Mouse (Mus musculus) limb, embryonic 14.5 days (tissue): ENCODE results near the gene Tnpo3. TPM values are rescaled to one million over a fixed set of nuclear protein-coding genes. Genes with fewer than 3 reads are reported as not detected.

Experiments used
- ATAC-seq: fragments of 200-750 bp; cut with Nextera tagmentation; 2 replicates; pipeline ENCODE4 v1.8.0; 2017; ENCODE audit warnings: low read depth, moderate number of reproducible peaks, moderate TSS enrichment; ENCODE audit not compliant: low FRiP score
- DNase-seq: peaks from one replicate; pipeline ENCODE4 v3.0.0-alpha.2; 2015; ENCODE audit warnings: low spot score
- H3K27ac ChIP-seq: fragments of 300-500 bp; sonication (generic); replicated peaks from 2 replicates; pipeline ENCODE4 v1.5.1; 2014; ENCODE audit warnings: low read depth, mild to moderate bottlenecking, low read length, moderate library complexity, mixed read lengths
- H3K27me3 ChIP-seq: fragments of 300-500 bp; sonication (generic); 2 replicates; pipeline ENCODE4 v1.6.1; 2014; ENCODE audit warnings: low read length, mixed read lengths; ENCODE audit not compliant: control insufficient read depth, insufficient read depth
- H3K36me3 ChIP-seq: fragments of 300-500 bp; sonication (generic); 2 replicates; pipeline ENCODE4 v1.6.1; 2014; ENCODE audit warnings: mild to moderate bottlenecking, low read length, moderate library complexity, mixed read lengths; ENCODE audit not compliant: control insufficient read depth, insufficient read depth
- H3K4me1 ChIP-seq: fragments of 300-500 bp; sonication (generic); 2 replicates; pipeline ENCODE4 v1.6.1; 2014; ENCODE audit warnings: antibody characterized with exemption, low read length, mixed read lengths; ENCODE audit not compliant: control insufficient read depth, insufficient read depth
- H3K4me2 ChIP-seq: fragments of 300-500 bp; sonication (generic); replicated peaks from 2 replicates; pipeline ENCODE4 v1.6.1; 2014; ENCODE audit warnings: low read depth, mild to moderate bottlenecking, low read length, moderate library complexity; ENCODE audit not compliant: severe bottlenecking
- H3K4me3 ChIP-seq: fragments of 300-500 bp; sonication (generic); replicated peaks from 2 replicates; pipeline ENCODE4 v1.5.1; 2014; ENCODE audit warnings: low read length
- H3K9ac ChIP-seq: fragments of 300-500 bp; sonication (generic); 2 replicates; pipeline ENCODE4 v1.6.1; 2014; ENCODE audit warnings: mild to moderate bottlenecking, low read depth, low read length, moderate library complexity; ENCODE audit not compliant: severe bottlenecking
- H3K9me3 ChIP-seq: fragments of 300-500 bp; sonication (generic); 2 replicates; pipeline ENCODE4 v1.6.1; 2016; ENCODE audit warnings: low read length; ENCODE audit not compliant: control insufficient read depth
- POLR2A ChIP-seq: fragments of 200-500 bp; IDR thresholded peaks from 2 replicates; pipeline ENCODE4 v1.8.0; 2012; ENCODE audit warnings: inconsistent platforms, mild to moderate bottlenecking, moderate library complexity, borderline replicate concordance; ENCODE audit not compliant: insufficient read depth, insufficient read length; ENCODE audit errors: extremely low read depth
- WGBS: fragments of 180-500 bp; shearing (Covaris S2); extraction: QIAGEN DNeasy Blood & Tissue Kit; methylation state at CpG from one replicate; pipeline ENCODE4 v1.1.7; 2014; 5-methylcytosine and 5-hydroxymethylcytosine counted together
- polyA plus RNA-seq, 2 experiments: library from polyadenylated mRNA; depleted of rRNA in 1 of 2; stranded (reverse) in 1 of 2; unstranded in 1 of 2; fragments of >200 nt; fragmentation: Nextera tagmentation in 1 of 2; extraction: Ambion mirVana in 1 of 2; gene quantifications; 2 replicates each; pipeline versions ENCODE4 v1.2.1 to v1.2.3; 2012 to 2014

Tnpo3 gene
- polyA plus RNA-seq (2012; rRNA removed) (60.1 and 64.0 TPM in 2 replicates), polyA plus RNA-seq (2014; fragmentation: Nextera tagmentation; extraction: Ambion mirVana) (82.7 and 90.4 TPM in 2 replicates)

DNA sequence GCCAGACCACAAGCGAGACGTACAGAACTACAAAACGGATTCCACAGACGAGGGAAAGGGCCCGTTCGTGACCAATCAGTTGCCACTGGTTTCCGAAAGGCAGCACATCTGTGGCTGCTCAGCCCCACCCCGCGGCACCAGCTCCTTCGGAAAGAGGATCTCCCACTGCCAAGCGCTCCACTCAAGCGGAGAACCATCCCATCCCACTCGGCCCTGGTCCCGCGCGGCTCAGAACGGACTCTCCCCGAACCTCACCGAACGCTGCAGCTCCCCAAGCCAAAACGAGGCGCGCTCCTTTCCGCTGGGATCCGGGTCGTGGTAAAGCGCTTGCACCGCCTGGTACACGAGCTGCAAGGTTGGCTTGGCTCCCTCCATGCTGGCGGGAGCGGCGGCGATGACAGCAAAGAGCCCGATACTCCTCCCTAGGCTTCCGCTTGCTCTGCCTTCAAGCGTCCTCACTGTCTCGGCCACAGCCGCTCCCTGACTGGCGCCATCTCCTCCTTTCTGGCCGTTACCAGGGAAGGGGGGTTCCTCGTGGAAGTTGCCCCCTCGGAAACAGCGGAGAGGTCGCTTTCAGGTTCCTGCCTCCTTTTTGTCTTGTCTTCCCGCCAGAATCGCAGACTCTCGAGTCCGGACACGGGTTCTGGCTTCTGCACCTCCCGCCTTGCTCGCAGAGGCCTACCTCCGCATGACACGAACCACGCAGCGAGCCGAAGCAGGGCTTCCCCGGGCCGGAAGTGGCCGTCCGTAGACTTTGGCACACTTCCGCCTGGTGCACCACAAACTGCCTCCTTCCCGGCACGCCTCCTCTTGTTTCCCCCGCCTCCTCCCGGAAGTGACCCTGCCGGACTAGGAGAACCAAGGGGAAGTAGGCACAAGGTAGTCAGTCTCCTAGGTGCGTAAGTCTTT is at the start of gene Tnpo3:
Gene Tnpo3 (minus strand): TSS at position 777 of the 909 bp plus-strand sequence.
- H3K27me3 ChIP-seq: no peaks in the 10 kb centered on the region
- H3K4me1 ChIP-seq: peaks cover 3% of the 10 kb centered on the region; the same call in 1 of the 2 replicates
- H3K4me3 ChIP-seq: peak within 1 kb of the TSS; percentile 96
- ATAC-seq (peak; percentile 96), DNase-seq (peak; percentile 92)
- peak within 1 kb of the TSS; percentile 83 for H3K27ac ChIP-seq
- H3K9me3 ChIP-seq: no peaks in the 10 kb centered on the region
- H3K36me3 ChIP-seq: no peaks in the 10 kb centered on the region
- peak within 1 kb of the TSS; percentile 92 for H3K9ac ChIP-seq
- peak within 1 kb of the TSS; percentile 77 for H3K4me2 ChIP-seq
- WGBS: under 1% methylated on average over 61 of the region's 67 CpGs
- peak; percentile 52; the same call in 1 of the 2 replicates for TF ChIP-seq POLR2A

DNA sequence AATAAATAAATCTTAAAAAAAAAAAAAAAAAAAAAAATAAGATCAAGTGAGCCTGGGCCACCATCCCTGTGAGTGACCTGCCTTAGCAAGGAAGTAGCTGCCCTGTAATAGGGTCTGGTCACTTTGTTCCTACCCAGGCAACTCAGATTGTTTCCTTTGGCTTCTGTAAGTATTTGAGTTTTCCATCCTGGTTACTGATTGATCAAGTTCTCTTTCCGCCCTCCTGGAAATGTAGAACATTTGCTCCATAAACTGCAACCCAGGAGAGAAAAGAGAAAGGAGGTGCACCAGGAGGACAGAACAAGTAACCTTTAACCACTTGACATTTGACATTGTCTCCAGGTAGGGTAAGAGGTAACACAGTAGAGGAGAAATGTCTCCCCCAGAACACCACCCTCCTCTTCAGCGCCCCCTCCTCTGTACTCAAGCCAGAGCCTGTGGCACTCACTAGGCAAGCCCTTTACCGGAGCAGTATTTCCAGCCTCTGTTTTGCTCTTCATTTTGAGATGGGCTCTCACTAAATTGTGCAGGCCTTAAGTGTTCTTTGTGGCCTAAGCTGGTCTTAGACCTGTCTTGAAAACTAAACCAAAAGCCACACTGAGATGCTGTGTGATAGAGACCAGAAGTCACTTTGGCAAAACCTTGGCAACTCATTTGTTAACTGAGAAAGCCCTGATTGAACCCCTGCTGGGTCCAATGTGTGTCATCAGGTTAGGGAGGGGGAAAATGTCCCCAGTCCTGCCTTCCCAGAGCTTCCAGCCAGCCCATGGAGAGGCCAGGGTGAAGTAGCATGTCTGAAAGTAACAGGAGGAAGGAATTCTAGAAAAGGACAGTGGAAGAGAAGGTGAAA is 49.2 kb upstream of the Tnpo3 start:
- ATAC-seq: no peak
- WGBS: 82% methylated on average over 3 of the region's 3 CpGs
- no peak for TF ChIP-seq POLR2A

DNA sequence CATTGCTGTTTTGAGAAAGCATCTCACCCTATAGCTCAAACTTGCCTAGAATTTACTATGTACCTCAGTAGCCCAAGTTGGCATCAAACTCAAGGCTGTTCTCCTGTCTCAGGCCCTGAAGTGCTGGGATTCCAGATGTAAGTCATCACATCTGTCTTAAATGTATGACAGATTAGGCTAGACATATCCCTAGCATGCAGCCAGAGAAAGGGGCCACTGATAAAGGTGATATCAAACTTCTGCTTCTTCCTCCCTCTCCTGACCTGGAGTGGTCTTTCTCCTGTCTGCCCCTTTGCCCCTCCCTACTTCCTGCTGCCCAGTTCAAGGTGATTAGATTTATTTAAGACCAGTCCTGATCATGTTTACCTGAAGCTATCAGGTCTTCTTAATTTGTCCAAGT is 43.6 kb upstream of the Tnpo3 start:
- no peaks in the 10 kb centered on the region for H3K36me3 ChIP-seq
- no peak overlapping the region for H3K4me2 ChIP-seq
- no peak overlapping the region for H3K27ac ChIP-seq
- H3K4me3 ChIP-seq: no peak overlapping the region
- H3K9ac ChIP-seq: no peak overlapping the region
- no peaks in the 10 kb centered on the region for H3K9me3 ChIP-seq
- TF ChIP-seq POLR2A: no peak
- no peaks in the 10 kb centered on the region for H3K27me3 ChIP-seq
- no peak for DNase-seq
- no peaks in the 10 kb centered on the region for H3K4me1 ChIP-seq
- no peak for ATAC-seq

More for the DNA sequence above, 49.2 kb upstream of the Tnpo3 start:
- DNase-seq: no peak
- no peak overlapping the region for H3K9ac ChIP-seq
- no peak overlapping the region for H3K4me3 ChIP-seq
- H3K4me1 ChIP-seq: no peaks in the 10 kb centered on the region
- no peaks in the 10 kb centered on the region for H3K27me3 ChIP-seq
- H3K27ac ChIP-seq: no peak overlapping the region
- H3K36me3 ChIP-seq: no peaks in the 10 kb centered on the region
- no peak overlapping the region for H3K4me2 ChIP-seq
- no peaks in the 10 kb centered on the region for H3K9me3 ChIP-seq

DNA sequence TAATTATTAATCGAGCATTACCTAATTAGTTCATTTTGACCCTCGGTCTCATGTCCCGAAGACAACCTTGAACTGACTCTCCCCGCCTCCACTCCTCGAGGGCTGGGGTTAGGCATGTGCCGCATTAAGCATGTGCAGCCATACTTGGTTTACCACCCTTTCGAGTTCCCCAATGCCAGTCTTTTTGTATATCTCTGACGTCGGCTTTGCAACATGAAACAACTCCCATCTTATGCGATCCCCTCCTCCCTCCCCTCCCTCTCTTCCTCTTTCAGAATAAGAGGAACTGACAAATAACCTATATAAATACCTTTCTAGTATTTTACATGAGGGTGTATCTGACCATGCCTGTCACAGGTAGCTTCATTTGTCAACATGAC is 40.5 kb upstream of the Tnpo3 start:
- Histone ChIP-seq H3K4me2 (no peak overlapping the region), H3K4me3 (no peak overlapping the region), H3K4me1 (no peaks in the 10 kb centered on the region), H3K9me3 (no peaks in the 10 kb centered on the region), H3K27ac (no peak overlapping the region), H3K36me3 (no peaks in the 10 kb centered on the region), H3K9ac (no peak overlapping the region), H3K27me3 (no peaks in the 10 kb centered on the region)
- no peak for DNase-seq
- no peak for ATAC-seq
- TF ChIP-seq POLR2A: no peak
- 65% methylated on average over 10 of the region's 10 CpGs for WGBS

DNA sequence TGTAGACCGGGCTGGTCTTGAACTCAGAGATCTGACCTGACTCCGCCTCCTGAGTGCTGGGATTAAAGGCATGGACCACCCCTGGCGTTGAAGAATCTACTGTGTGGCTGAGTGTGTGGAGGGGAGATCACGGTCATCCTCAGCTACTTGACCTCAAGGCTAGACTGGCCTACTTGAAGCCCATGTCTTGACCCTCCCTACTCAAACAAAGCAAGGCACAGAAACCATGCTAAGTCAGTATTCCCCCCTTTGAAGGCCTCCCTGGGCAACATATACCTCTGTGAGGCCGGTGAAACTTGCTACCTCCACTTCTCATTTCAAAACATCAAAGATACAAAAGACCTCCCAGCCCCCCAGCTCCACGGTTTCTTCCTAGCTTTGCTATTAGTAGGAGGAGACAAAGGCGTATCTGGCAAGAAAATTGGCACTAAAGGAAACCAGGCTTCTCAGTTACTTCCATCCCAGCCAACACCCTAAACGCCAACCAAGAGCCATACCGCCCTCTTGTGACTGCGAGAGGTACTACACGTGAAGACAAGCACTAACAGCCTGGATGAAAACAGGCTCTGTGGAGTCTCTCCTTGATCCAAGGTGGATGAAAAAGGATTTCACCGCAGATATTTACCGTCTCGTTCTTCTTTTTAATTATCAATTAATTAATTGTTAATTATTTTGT is 39.9 kb upstream of the Tnpo3 start:
- Histone ChIP-seq H3K9ac (no peak overlapping the region), H3K27ac (no peak overlapping the region), H3K36me3 (no peaks in the 10 kb centered on the region), H3K4me1 (no peaks in the 10 kb centered on the region), H3K27me3 (no peaks in the 10 kb centered on the region), H3K4me3 (no peak overlapping the region), H3K9me3 (no peaks in the 10 kb centered on the region), H3K4me2 (no peak overlapping the region)
- ATAC-seq (peak; percentile 79; the same call in 1 of the 2 replicates), DNase-seq (peak; percentile 84)
- no peak for TF ChIP-seq POLR2A
- 32% methylated on average over 14 of the region's 14 CpGs for WGBS
